Mouse (Mus musculus) adrenal gland, postnatal 36 days (tissue): ENCODE measurements around the gene Nfkb2. TPM values are rescaled to one million over a fixed set of nuclear protein-coding genes. Genes with fewer than 3 reads are reported as not detected.

Experiments used
- DNase-seq, 2 experiments: peaks; one replicate each; pipeline ENCODE4 v3.0.0; 2021; ENCODE audit warnings: mixed read lengths in 1 of 2
- total RNA-seq, 2 experiments: library from RNA; stranded (reverse); gene quantifications; 2 replicates each; pipeline ENCODE4 v1.2.3; 2021

Nfkb2 gene
- total RNA-seq, 2 experiments from 2014 or later: 39.9 to 42.6 TPM

- no peak for DNase-seq
Observed at GRCm38 (mm10) chr19:46308303-46308702, 4.2 kb downstream of the Nfkb2 start.

DNA sequence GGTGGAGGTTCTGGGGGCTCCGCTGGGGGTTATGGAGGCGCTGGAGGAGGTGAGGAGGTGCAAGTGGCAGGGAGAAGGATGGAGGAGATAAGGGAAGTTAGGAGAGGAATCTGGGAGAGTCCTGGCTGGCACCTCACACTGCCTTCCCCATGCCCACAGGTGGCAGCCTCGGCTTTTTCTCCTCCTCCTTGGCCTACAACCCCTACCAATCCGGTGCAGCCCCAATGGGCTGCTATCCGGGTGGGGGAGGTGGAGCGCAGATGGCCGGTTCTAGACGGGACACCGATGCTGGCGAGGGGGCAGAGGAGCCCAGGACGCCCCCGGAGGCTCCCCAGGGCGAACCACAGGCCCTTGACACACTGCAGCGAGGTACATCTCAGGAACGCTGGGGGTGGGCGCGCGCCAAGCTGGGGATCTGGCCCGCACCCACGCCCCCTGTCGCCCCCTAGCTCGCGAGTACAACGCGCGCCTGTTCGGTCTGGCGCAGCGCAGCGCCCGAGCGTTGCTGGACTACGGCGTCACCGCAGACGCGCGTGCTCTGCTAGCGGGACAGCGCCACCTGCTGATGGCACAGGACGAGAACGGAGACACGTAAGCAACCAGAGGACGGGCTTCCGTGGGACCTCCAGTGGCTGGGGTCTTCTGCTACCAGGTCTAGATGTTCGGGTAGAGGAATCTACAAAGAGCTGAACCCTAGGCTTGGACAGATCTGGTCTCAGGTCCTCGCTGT, 4.8 kb downstream of the Nfkb2 start:
- DNase-seq: peak; percentile 88 to 91

GRCm38 (mm10) chr19:46309651-46310305, 5.7 kb downstream of the Nfkb2 start:
- no peak for DNase-seq

GRCm38 (mm10) chr19:46310312-46310865, 6.3 kb downstream of the Nfkb2 start:
- no peak for DNase-seq

DNA sequence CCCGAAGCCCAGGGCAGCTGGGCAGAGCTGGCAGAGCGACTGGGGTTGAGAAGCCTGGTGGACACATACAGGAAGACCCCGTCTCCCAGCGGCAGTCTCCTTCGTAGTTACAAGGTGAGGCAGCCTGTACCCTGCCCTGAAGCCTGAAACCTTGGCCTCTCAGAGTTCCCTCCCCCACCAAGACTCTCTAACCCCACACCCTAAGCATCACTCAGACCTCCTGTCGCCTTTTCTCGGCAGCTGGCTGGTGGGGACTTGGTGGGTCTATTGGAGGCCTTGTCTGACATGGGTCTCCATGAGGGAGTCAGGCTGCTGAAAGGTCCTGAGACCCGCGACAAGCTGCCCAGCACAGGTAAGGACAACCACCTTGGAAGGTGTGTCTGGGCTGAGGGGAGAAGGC, 7.2 kb downstream of the Nfkb2 start:
- DNase-seq: no peak

DNA sequence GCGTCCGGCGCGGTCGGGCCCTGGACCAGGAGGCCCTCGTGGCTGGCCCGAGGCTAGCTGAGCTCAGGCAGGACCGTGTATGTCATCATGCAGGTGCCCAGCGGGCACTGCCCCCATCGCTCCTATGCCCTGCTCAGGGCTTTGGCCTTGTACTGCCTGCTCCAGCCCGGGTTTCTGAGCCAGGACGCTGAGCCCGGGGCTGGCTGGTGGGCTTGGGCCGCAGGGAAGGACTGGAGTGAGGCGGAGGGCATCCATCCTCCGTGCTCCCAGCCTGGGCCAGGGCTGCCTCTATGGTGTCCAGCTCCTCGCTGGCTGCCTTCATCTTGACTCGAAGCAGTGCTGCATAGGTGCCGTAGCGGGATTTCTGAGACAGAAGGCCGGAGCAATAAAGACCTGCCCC, 8.4 kb downstream of the Nfkb2 start:
- DNase-seq: no peak

- no peak for DNase-seq
Observed at GRCm38 (mm10) chr19:46313116-46313515, 9.0 kb downstream of the Nfkb2 start.

DNA sequence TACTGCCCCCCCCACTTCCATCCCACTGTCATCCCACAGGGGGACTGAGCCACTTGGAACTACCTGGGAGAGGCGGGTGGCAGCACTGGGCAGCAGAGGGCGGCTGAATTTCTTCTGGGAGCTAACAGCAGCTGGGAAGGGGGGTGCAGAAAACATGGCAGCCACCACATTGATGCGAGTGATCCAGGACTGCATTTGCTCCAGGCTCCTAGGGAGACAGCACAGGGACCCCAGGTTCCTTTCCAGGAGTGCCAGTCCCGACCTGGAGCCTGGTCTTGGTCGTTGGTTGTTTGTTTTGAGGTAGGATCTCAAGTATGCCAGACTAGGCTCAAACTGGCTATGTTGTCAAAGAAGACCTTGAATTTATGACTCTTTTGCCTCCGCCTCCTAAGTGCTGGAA, 9.5 kb downstream of the Nfkb2 start:
- DNase-seq: no peak

GRCm38 (mm10) chr19:46314151-46314601, 10.1 kb downstream of the Nfkb2 start:
- peak in 1 of 2 experiments; percentile 42 for DNase-seq

GRCm38 (mm10) chr19:46314872-46315742, 11.0 kb downstream of the Nfkb2 start:
- DNase-seq: no peak

DNA sequence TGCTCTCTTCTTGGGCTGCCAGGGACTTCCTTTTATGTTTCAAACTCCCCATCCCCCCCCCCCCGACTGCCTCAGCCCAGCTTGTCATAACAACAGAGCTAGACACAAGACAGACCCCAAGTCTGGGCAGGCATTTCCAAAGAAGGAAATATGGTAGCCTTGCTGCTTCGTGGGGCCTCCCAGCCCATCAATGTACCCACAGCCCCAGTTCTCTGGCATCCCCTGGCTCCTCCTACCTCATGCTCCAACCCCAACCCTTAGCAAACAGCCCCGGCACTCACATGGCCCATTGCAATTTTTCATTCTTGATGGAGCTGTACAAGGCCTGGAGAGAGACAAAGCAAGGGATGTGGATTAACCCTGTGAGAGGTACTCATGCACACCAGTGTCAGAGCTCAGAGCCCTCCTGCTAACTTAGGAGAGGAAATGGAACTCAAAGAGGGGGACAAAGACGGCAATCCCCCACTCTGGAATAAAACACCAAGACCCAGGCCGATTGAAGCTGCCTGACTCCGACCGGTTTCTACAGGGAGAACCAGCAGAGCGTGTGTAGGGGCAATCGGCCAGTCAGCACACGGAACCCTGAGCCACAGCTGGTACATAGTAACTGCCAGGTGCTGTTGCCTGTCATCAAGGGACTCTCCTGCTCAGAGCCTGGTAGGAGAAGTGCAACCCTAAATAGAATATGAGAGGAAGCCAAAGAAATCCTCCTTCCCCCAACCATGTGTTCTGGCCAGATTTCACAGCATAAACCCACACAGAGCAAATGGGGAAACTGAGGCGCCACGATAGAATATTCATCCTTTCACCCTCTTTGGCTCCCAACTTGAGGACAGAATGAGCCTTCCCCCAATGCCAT, 11.9 kb downstream of the Nfkb2 start:
- DNase-seq: no peak

GRCm38 (mm10) chr19:46316846-46317545, 12.9 kb downstream of the Nfkb2 start:
- no peak for DNase-seq

DNA sequence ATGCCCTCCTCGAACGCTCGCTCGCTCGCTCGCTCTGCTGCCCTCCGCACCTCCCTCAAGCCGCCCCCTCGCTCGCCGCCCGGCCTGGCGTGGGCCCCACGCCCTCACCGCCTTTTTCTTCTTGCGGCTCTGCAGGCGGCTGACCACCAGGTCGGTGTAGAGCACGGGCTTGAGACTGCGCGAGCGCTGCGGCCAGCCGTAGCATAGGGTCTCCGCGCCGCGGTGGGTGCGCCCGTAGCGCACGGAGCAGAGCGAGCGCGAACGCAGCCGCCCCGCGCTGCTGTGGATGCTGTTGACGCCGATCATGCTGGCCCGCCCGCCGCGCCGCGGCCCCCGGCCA, 13.4 kb downstream of the Nfkb2 start:
- no peak for DNase-seq

- peak; percentile 44 to 52 for DNase-seq
Observed at GRCm38 (mm10) chr19:46318031-46318471, 13.9 kb downstream of the Nfkb2 start.

DNA sequence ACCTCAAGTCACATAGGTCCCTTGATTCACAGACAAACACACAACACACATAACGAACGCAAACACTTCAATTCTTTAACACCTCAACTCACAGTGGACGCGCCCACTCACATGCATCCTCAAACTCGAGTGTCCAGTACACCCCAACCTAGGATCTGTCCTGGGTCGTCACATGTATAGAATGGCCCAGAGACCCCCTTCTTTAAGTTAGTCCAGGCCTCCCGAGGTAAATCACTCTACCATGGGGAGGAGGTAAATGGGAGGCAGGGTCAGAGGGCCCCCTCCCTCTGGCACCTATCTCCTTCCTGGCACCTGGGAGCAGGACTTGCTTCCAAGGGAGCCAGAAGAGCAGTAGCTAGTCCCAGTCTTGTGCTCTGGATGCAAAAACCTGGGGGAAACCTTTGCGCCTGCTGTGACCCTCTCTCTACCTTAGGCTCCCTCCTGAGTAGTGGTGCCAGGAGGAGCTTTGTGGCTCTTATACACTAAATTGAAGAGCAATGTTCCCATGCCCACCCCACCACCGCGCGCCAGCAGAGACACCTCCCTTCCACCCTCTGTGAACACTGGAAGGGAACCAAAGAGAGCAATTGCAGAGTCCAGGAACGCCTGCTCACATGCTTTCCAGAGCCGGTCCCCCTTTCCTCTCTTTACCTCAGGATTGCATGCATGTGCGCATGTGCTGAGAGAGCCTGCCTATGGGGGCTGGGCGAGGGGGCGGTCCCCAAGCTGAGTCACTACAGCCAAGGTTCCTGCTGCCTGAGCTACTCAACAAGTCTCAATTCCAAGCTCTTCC, 14.7 kb downstream of the Nfkb2 start:
- peak; percentile 93 to 94 for DNase-seq

DNA sequence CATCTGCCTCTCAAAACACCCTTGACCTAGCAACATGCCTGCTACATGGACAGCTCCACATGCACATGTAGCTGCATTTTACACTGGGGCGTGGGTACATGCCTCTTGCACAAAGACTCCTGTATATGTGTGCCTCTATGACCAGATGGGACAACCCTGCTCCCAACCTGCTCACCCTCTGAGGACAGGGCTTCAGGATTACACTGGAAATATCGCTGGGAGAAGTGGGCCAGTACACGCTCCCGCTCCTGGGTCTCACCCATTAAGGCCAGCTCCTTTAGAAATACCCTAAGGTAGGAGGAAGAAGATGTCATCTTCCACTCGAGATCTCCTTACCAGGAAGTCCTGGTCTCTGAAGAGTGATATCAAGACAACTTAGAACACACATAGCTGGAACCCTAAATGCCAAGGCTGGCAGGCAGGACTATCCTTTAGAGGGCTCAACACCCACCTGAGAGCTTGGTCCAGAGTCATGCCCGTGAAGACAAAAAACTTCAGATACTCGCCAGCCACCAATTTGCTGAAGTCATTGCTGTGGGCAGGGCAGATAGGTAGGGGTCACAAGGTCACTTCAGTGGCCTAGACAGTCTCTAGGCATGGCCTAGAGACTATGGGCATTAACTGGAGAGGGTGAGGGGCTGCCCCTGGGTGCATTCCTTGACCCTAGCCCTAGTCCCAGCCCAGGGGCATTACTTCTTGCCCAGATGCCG, 16.1 kb downstream of the Nfkb2 start:
- no peak for DNase-seq

DNA sequence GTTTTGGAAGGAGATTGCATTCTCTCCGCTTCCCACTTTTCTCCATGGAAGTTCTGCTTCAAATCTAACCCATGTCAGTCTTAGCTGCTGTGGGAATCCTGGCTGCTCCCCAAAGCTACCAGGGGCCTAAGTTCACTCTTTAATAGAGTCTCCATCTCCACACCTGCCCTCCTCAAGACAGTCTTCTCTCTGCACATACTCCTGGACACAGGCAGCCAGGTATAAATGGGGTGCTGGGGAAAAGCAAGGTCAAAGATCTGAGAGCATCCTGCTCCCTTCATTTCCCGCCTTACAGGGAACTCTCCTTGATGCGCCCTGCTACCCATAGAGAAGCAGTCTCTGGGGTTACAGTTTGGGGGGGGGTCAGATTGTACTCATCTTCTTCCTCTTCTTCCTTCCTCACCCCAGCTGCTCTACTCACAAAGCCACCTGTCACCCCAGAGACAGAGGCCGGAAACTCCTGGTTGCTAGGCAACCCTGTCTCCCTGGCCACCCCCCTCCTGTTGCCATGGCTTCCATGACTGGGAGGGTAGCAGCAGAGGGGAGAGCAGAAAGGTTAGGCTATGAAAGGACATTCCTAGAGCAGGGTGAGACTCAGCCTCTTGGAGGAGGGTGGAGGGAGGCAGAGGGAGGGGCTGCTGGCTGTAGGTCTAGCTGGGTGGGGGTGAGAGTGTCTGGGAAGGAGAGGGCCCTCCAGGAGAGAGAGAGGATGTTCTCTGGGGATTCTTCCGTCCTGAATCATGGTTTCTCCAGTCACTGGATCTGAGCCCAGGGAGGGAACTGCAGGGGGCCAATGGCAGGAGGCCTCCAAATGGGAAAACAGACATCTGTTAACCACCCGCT, 17.2 kb downstream of the Nfkb2 start:
- no peak for DNase-seq
